ENCODE assay signal across 9 mouse cellular contexts in genomic region chr6:64607942-64608341, GRCm38 (mm10).
DNase-seq lines count a peak whose midpoint lies in the region; ATAC-seq and TF ChIP-seq lines count a peak whose summit lies in the region.
"Had no signal": no experiment of that assay in that cellular context is flagged by ENCODE, and none has a peak within 500 bp of the region (broad histone marks: within the 10 kb centered on the region; RNA-seq: fewer than 3 reads in every experiment).

No protein-coding gene starts in this region.

- peak; percentile 50 for TF ChIP-seq CTCF in heart, postnatal 0 days (IDR thresholded peaks at IDR 0.05; ENCODE audit: low read depth)
- TF ChIP-seq CTCF in layer of hippocampus, adult 2 months (conservative IDR thresholded peaks at IDR 0.05): peak; percentile 83

- WGBS in heart, postnatal 0 days: 10% methylated on average over 1 of the region's 1 CpGs

- H3K9ac ChIP-seq in heart, postnatal 0 days (replicated peaks; ENCODE audit: low read depth, low read length): no peak overlapping the region
- H3K9ac ChIP-seq: lung, embryonic 15.5 days had no signal

- no peak for ATAC-seq in heart, postnatal 0 days (ENCODE audit: insufficient read depth, low read depth)

- H3K4me2 ChIP-seq in heart, postnatal 0 days (ENCODE audit: low read depth, low read length): no peak overlapping the region
- H3K4me2 ChIP-seq: lung, embryonic 15.5 days had no signal

- H3K9me3 ChIP-seq in heart, postnatal 0 days (replicated peaks; ENCODE audit: control insufficient read depth, low read length): no peaks in the 10 kb centered on the region
- H3K9me3 ChIP-seq: lung, embryonic 15.5 days had no signal

- no peak for TF ChIP-seq EP300 in heart, postnatal 0 days (IDR thresholded peaks at IDR 0.05; ENCODE audit: low read depth)

- no peak overlapping the region for H3K27ac ChIP-seq in heart, postnatal 0 days (ENCODE audit: low read depth)
- no peak overlapping the region for H3K27ac ChIP-seq in layer of hippocampus, adult 2 months
- H3K27ac ChIP-seq: lung, embryonic 15.5 days had no signal

- H3K36me3 ChIP-seq in heart, postnatal 0 days (replicated peaks; ENCODE audit: control insufficient read depth, insufficient read depth, low read length): no peaks in the 10 kb centered on the region
- H3K36me3 ChIP-seq: lung, embryonic 15.5 days had no signal

- no peaks in the 10 kb centered on the region for H3K4me1 ChIP-seq in heart, postnatal 0 days (ENCODE audit: control insufficient read depth, insufficient read depth)
- H3K4me1 ChIP-seq: lung, embryonic 15.5 days had no signal

- H3K27me3 ChIP-seq in heart, postnatal 0 days (ENCODE audit: control insufficient read depth, insufficient read depth, low read length): no peaks in the 10 kb centered on the region
- H3K27me3 ChIP-seq: lung, embryonic 15.5 days had no signal

- DNase-seq in heart, postnatal 0 days (ENCODE audit: low spot score): no peak
- DNase-seq in heart, adult 8-10 months (ENCODE audit: low spot score): no peak
- peak; percentile 51 for DNase-seq in testis, postnatal 10 days (ENCODE audit: low spot score)
- DNase-seq in testis, postnatal 14 days (ENCODE audit: low spot score): no peak
- peak; percentile 17 to 53 for DNase-seq in layer of hippocampus, adult 2 months (ENCODE audit: low spot score in 2 of 2)
- no peak for DNase-seq in spleen, postnatal 36 days (ENCODE audit: low spot score in 2 of 2)
- DNase-seq in thymus, postnatal 36 days: no peak
- DNase-seq in ovary, adult 18-20 months (ENCODE audit: low spot score): no peak

- H3K4me3 ChIP-seq in heart, postnatal 0 days (ENCODE audit: low read depth, low read length): no peak overlapping the region
- no peak overlapping the region for H3K4me3 ChIP-seq in layer of hippocampus, adult 2 months
- H3K4me3 ChIP-seq: lung, embryonic 15.5 days had no signal

Comparison
In these comparisons a context has a peak if more than half of its experiments do, and no peak if none do; other contexts are left out.
1. DNase-seq: peak in testis, postnatal 10 days (single experiment) and layer of hippocampus, adult 2 months (2 of 2); none in heart, postnatal 0 days (single experiment), heart, adult 8-10 months (single experiment), testis, postnatal 14 days (single experiment), spleen, postnatal 36 days (0 of 2), thymus, postnatal 36 days (0 of 2) and ovary, adult 18-20 months (single experiment).